Mouse (Mus musculus): ENCODE measurements around the gene March2. TPM values are rescaled to one million over a fixed set of nuclear protein-coding genes. Genes with fewer than 3 reads are reported as not detected.
"Not testable (repeated sequence)": the region's sequence is repeated elsewhere in the genome, so short reads cannot be mapped to it uniquely, and the experiment has no call there.

March2 gene
- polyA plus RNA-seq, 1 experiment: 171 TPM

DNA sequence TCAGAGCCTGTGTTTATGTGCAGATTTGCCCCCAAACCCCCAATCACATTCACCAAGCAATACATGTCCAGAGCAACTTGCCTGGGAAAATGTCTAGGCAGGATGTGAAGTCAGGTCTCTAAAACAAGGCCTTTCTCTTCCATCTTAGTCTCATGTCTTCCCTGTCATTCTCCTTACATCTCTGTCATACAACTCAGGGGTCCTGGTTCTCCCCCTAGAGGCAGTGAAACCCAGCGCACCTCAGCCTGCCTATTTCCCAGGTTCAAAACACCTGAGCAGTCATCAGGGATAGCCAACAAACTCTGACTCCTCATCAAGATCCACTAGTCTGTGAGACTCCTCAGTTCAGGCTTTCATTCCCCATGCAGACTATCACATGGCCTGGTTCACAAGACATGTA, 36.2 kb upstream of the March2 start:
- Histone ChIP-seq H3K4me1 (ENCODE audit: control insufficient read depth, insufficient read depth, low read length) (peaks cover 30% of the 10 kb centered on the region), H3K27ac (ENCODE audit: insufficient read depth, low read length) (no peak overlapping the region), H3K27me3 (ENCODE audit: control insufficient read depth, insufficient read depth, low read length) (no peaks in the 10 kb centered on the region), H3K4me3 (replicated peaks; ENCODE audit: insufficient read depth, low read depth, low read length) (no peak overlapping the region)
- TF ChIP-seq POLR2A (IDR thresholded peaks at IDR 0.05; ENCODE audit: borderline replicate concordance, insufficient read depth, low read length) (no peak), CTCF (IDR thresholded peaks at IDR 0.05; ENCODE audit: borderline replicate concordance, insufficient read depth, low read depth, low read length) (no peak)
- DNase-seq: no peak
- 69% methylated on average over 1 of the region's 1 CpGs for WGBS

GRCm38 (mm10) chr17:33752297-33752696, 33.8 kb upstream of the March2 start:
- no peak for DNase-seq
- H3K4me1 ChIP-seq (ENCODE audit: control insufficient read depth, insufficient read depth, low read length): peaks cover 27% of the 10 kb centered on the region
- no peaks in the 10 kb centered on the region for H3K27me3 ChIP-seq (ENCODE audit: control insufficient read depth, insufficient read depth, low read length)
- no peak overlapping the region for H3K27ac ChIP-seq (ENCODE audit: insufficient read depth, low read length)
- WGBS: 98% methylated on average over 2 of the region's 2 CpGs
- TF ChIP-seq CTCF (IDR thresholded peaks at IDR 0.05; ENCODE audit: borderline replicate concordance, insufficient read depth, low read depth, low read length) (no peak), POLR2A (IDR thresholded peaks at IDR 0.05; ENCODE audit: borderline replicate concordance, insufficient read depth, low read length) (no peak)
- H3K4me3 ChIP-seq (replicated peaks; ENCODE audit: insufficient read depth, low read depth, low read length): no peak overlapping the region

DNA sequence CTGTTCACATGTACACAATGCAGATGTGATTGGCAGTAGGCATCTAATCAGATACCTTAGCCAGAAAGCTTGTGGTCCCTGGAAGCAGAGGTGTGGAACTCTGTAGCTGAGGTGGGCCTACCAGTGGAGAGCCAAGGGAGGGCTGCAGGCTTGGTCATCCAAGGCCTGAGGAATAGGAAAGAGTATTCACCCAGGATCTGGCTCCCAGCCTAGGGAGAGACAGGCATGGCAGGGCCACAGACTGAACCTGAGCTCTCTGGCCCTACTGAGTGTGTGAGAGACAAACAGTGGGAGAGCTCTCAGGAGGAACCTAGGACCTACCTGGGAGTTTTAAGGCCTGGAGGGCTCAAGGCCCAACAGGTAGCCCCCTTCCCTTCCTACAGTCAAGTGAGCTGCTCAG, 32.7 kb upstream of the March2 start:
- TF ChIP-seq CTCF (IDR thresholded peaks at IDR 0.05; ENCODE audit: borderline replicate concordance, insufficient read depth, low read depth, low read length): no peak
- no peak for TF ChIP-seq POLR2A (IDR thresholded peaks at IDR 0.05; ENCODE audit: borderline replicate concordance, insufficient read depth, low read length)
- Histone ChIP-seq H3K27me3 (ENCODE audit: control insufficient read depth, insufficient read depth, low read length) (no peaks in the 10 kb centered on the region), H3K27ac (ENCODE audit: insufficient read depth, low read length) (no peak overlapping the region), H3K4me3 (replicated peaks; ENCODE audit: insufficient read depth, low read depth, low read length) (no peak overlapping the region), H3K4me1 (ENCODE audit: control insufficient read depth, insufficient read depth, low read length) (peaks cover 25% of the 10 kb centered on the region)
- DNase-seq: no peak

DNA sequence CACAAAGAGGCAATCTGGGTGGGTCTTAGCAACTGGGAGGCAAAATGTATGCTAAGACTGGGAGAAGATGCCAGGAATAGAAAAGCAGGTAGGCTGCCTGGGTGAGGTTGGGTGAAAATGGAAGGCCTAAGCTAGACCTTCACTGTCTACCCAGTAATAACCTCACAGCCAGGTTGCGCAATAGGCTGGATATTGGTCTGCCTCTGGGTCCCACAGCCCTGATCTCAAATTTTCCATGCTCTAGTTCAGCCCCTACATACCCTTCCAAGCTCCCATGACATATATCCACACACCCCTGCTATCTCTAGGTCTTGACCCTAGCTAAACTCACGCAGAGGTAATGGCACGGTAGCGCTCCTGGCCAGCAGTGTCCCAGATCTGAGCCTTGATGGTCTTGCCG, 31.0 kb upstream of the March2 start:
- no peaks in the 10 kb centered on the region for H3K27me3 ChIP-seq (ENCODE audit: control insufficient read depth, insufficient read depth, low read length)
- peaks cover 13% of the 10 kb centered on the region for H3K4me1 ChIP-seq (ENCODE audit: control insufficient read depth, insufficient read depth, low read length)
- 97% methylated on average over 5 of the region's 5 CpGs for WGBS
- DNase-seq: no peak
- H3K27ac ChIP-seq (ENCODE audit: insufficient read depth, low read length): no peak overlapping the region
- TF ChIP-seq POLR2A (IDR thresholded peaks at IDR 0.05; ENCODE audit: borderline replicate concordance, insufficient read depth, low read length) (no peak), CTCF (IDR thresholded peaks at IDR 0.05; ENCODE audit: borderline replicate concordance, insufficient read depth, low read depth, low read length) (no peak)
- no peak overlapping the region for H3K4me3 ChIP-seq (replicated peaks; ENCODE audit: insufficient read depth, low read depth, low read length)

- peaks cover 6% of the 10 kb centered on the region; the same call in 1 of the 2 replicates for H3K4me1 ChIP-seq (ENCODE audit: control insufficient read depth, insufficient read depth, low read length)
- H3K27ac ChIP-seq (ENCODE audit: insufficient read depth, low read length): no peak overlapping the region
- no peaks in the 10 kb centered on the region for H3K27me3 ChIP-seq (ENCODE audit: control insufficient read depth, insufficient read depth, low read length)
- no peak overlapping the region for H3K4me3 ChIP-seq (replicated peaks; ENCODE audit: insufficient read depth, low read depth, low read length)
- no peak for TF ChIP-seq POLR2A (IDR thresholded peaks at IDR 0.05; ENCODE audit: borderline replicate concordance, insufficient read depth, low read length)
- TF ChIP-seq CTCF (IDR thresholded peaks at IDR 0.05; ENCODE audit: borderline replicate concordance, insufficient read depth, low read depth, low read length): peak; percentile 36; the same call in 1 of the 2 replicates
- 46% methylated on average over 2 of the region's 2 CpGs for WGBS
- DNase-seq: no peak
These were observed 27.5 kb upstream of the March2 start for GRCm38 (mm10) chr17:33746011-33746410.

DNA sequence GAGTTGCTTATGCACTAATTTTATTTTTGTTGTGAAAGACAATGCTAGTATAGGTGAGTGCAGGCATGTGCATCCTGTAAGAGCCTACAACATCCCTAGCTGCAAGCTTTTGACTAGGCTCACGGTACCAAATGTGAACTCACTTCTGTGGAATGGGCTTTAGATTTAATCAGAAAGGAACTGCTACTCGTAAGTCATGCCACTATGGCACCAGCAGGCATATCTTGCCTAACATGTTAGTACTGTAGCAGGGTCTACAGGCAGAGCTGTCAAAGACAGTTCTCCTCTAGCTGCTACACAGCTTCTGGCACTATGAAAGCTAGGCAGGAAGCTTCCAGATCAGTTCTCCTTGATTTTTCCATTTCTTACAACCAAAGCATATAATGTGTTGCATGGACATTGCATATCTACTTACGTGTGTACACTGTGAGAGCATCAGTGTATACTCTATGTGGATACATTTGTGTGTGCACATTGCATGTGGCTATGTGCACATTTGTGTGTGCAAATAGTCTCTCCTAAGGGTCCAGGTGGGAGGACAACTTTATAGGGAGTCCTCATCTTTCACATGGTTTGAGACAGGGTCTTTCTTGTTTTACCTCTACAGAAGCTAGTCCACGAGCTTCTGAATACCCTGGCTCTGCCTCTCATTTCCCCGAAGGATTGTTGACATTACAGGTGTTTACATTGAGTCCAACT, 26.4 kb upstream of the March2 start:
- Histone ChIP-seq H3K27me3 (ENCODE audit: control insufficient read depth, insufficient read depth, low read length) (no peaks in the 10 kb centered on the region), H3K4me3 (replicated peaks; ENCODE audit: insufficient read depth, low read depth, low read length) (no peak overlapping the region), H3K4me1 (ENCODE audit: control insufficient read depth, insufficient read depth, low read length) (peaks cover 6% of the 10 kb centered on the region; the same call in 1 of the 2 replicates), H3K27ac (ENCODE audit: insufficient read depth, low read length) (no peak overlapping the region)
- 85% methylated on average over 5 of the region's 5 CpGs for whole genome bisulfite sequencing
- no peak for DNase-seq
- TF ChIP-seq CTCF (IDR thresholded peaks at IDR 0.05; ENCODE audit: borderline replicate concordance, insufficient read depth, low read depth, low read length) (no peak), POLR2A (IDR thresholded peaks at IDR 0.05; ENCODE audit: borderline replicate concordance, insufficient read depth, low read length) (no peak)

DNA sequence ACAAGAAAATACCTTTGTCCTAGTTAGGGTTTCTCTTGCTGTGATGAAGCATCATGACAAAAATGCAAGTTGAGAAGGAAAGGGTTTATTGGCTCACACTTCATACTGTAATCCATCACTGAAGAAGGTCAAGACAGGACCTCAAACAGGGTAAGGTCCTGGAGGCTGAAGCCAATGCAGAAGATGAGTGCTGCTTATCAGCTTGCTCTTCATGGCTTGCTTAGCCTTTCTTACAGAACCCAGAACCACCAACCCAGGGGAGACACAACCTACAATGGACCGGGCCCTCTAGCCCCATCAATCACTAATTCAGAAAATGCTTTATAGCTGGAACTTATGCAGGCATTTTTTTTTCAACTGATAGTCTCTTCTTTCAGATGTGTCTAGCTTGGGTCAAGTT, 23.9 kb upstream of the March2 start:
- Histone ChIP-seq H3K27me3 (ENCODE audit: control insufficient read depth, insufficient read depth, low read length) (no peaks in the 10 kb centered on the region), H3K4me3 (replicated peaks; ENCODE audit: insufficient read depth, low read depth, low read length) (no peak overlapping the region), H3K27ac (ENCODE audit: insufficient read depth, low read length) (no peak overlapping the region), H3K4me1 (ENCODE audit: control insufficient read depth, insufficient read depth, low read length) (peaks cover 6% of the 10 kb centered on the region; the same call in 1 of the 2 replicates)
- TF ChIP-seq POLR2A (IDR thresholded peaks at IDR 0.05; ENCODE audit: borderline replicate concordance, insufficient read depth, low read length): no peak
- TF ChIP-seq CTCF (IDR thresholded peaks at IDR 0.05; ENCODE audit: borderline replicate concordance, insufficient read depth, low read depth, low read length): no peak
- 91% methylated on average over 1 of the region's 1 CpGs for WGBS
- DNase-seq: no peak

- 71% methylated on average over 10 of the region's 10 CpGs for WGBS
- not testable (repeated sequence) for H3K27me3 ChIP-seq (ENCODE audit: control insufficient read depth, insufficient read depth, low read length); DNase-seq; H3K27ac ChIP-seq (ENCODE audit: insufficient read depth, low read length); H3K4me3 ChIP-seq (replicated peaks; ENCODE audit: insufficient read depth, low read depth, low read length); H3K4me1 ChIP-seq (ENCODE audit: control insufficient read depth, insufficient read depth, low read length)
These were observed 15.1 kb upstream of the March2 start for GRCm38 (mm10) chr17:33733526-33733925.

GRCm38 (mm10) chr17:33732556-33733083, 14.2 kb upstream of the March2 start:
- 32% methylated on average over 9 of the region's 9 CpGs for WGBS
- not testable (repeated sequence) for H3K4me1 ChIP-seq (ENCODE audit: control insufficient read depth, insufficient read depth, low read length); H3K4me3 ChIP-seq (replicated peaks; ENCODE audit: insufficient read depth, low read depth, low read length); H3K27me3 ChIP-seq (ENCODE audit: control insufficient read depth, insufficient read depth, low read length); DNase-seq; H3K27ac ChIP-seq (ENCODE audit: insufficient read depth, low read length)
